Mouse (Mus musculus) liver, embryonic 14.5 days (tissue): Measurements from ENCODE around the gene Egfem1.

Experiments used
- CTCF ChIP-seq: IDR thresholded peaks from 2 replicates; pipeline ENCODE4 v1.5.1; 2016; ENCODE audit warnings: antibody characterized with exemption, low read depth, control low read depth
- EP300 ChIP-seq: IDR thresholded peaks from 2 replicates; pipeline ENCODE4 v1.6.1; 2016; ENCODE audit warnings: antibody characterized with exemption, low read depth

DNA sequence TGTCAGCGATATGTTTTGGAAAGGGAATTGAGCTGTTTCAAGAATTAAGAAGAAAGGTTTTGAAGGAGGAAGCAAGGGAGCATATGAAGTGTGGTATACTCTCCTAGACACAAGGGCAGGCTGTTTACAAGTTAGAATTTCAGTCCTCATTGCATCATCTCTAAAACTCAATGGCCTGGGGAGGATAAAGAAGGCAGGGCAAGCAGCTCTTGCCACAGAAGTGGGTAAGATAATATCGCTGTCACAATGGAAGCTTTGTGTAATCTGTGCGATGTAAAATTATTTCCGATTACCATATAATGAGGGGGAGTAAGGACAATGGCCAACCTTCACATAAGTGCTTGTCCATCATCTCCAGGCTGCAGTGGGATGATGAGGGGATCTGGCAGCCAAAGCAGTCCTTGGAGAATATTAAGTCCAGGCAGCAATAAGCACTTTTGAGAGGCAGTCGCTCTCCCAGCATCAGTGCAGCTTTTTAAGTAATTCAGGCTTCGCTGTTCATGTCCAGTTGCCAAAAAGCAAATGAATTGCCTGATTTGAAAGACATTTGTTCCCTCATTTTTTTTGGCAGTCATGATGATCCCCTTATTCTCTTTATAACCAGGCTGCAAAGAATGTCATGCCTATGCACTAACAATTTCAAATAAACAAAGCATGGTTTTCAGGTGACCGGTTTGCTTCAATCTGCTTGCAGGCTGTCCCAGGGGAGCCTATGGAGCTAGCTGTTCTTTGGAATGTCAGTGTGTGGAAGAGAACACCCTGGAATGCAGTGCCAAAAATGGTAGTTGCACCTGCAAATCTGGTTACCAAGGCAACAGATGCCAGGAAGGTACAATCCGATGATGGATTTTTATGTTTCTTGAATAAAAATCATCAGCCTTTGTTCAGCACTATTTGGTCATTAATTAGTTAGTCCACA is 607.8 kb downstream of the Egfem1 start:
- TF ChIP-seq CTCF (no peak), EP300 (no peak)
